ENCODE assay signal across 16 mouse cellular contexts in the genomic region with DNA sequence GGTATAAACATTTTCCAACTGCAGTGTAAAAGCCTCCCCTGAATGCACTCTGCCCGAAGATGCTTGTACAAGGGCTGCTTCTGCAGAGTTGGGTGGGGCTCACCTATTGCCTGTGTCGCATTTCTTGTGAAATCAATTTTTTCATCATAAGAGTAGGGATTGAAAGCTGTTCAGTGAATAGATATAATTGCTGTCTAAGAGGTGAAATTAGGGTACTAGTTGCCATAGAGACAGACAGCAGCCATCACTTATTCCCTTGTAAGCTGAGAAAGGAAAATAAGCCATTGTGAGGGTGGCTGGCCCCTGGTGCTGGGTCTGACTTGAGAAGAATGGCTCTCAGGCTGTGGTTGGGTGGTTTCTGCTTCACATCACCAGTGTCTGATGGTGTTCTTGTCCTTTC.
DNase-seq lines count a peak whose midpoint lies in the region; ATAC-seq lines count a peak whose summit lies in the region.
"Had no signal": no experiment of that assay in that cellular context is flagged by ENCODE, and none has a peak within 500 bp of the region (broad histone marks: within the 10 kb centered on the region; RNA-seq: fewer than 3 reads in every experiment).

No protein-coding gene starts in this region.

- 0 out of 2 replicates have a peak overlapping the region, but pooled peaks have one; percentile 16 for H3K4me2 ChIP-seq in forebrain, embryonic 14.5 days (ENCODE audit: low read length)
- no peak overlapping the region for H3K4me2 ChIP-seq in neural tube, embryonic 13.5 days
- H3K4me2 ChIP-seq: heart, embryonic 13.5 days; limb, embryonic 15.5 days had no signal

- peak overlapping the region; percentile 4; the same call in 1 of the 2 replicates for H3K9ac ChIP-seq in forebrain, embryonic 14.5 days (ENCODE audit: low read length)
- no peak overlapping the region for H3K9ac ChIP-seq in neural tube, embryonic 13.5 days
- H3K9ac ChIP-seq: heart, embryonic 13.5 days; limb, embryonic 15.5 days had no signal

- ATAC-seq in forebrain, embryonic 14.5 days, result peak; percentile 78
- ATAC-seq in neural tube, embryonic 13.5 days (ENCODE audit: low read depth), result peak; percentile 70; the same call in 1 of the 2 replicates
- ATAC-seq: inflammation-experienced regulatory T-cells, adult 6 months had no signal

- H3K9me3 ChIP-seq in forebrain, embryonic 14.5 days (replicated peaks; ENCODE audit: control insufficient read depth, low read length), result no peaks in the 10 kb centered on the region
- no peaks in the 10 kb centered on the region for H3K9me3 ChIP-seq in neural tube, embryonic 13.5 days
- H3K9me3 ChIP-seq: heart, embryonic 13.5 days; limb, embryonic 15.5 days had no signal

- H3K4me3 ChIP-seq in forebrain, embryonic 14.5 days (ENCODE audit: low read depth, low read length), result no peak overlapping the region
- no peak overlapping the region for H3K4me3 ChIP-seq in neural tube, embryonic 13.5 days
- H3K4me3 ChIP-seq: heart, embryonic 13.5 days; limb, embryonic 15.5 days; myocyte had no signal

- no peaks in the 10 kb centered on the region for H3K27me3 ChIP-seq in forebrain, embryonic 14.5 days (replicated peaks; ENCODE audit: control insufficient read depth, insufficient read depth, low read length)
- no peaks in the 10 kb centered on the region for H3K27me3 ChIP-seq in neural tube, embryonic 13.5 days
- H3K27me3 ChIP-seq: heart, embryonic 13.5 days; limb, embryonic 15.5 days had no signal

- no peaks in the 10 kb centered on the region for H3K36me3 ChIP-seq in forebrain, embryonic 14.5 days (ENCODE audit: control insufficient read depth, insufficient read depth, low read length)
- no peaks in the 10 kb centered on the region for H3K36me3 ChIP-seq in neural tube, embryonic 13.5 days
- H3K36me3 ChIP-seq: heart, embryonic 13.5 days; limb, embryonic 15.5 days had no signal

- peak overlapping the region; percentile 67 for H3K27ac ChIP-seq in forebrain, embryonic 14.5 days (ENCODE audit: low read depth, low read length)
- H3K27ac ChIP-seq in neural tube, embryonic 13.5 days (replicated peaks), result no peak overlapping the region; the same call in 1 of the 2 replicates
- H3K27ac ChIP-seq: heart, embryonic 13.5 days; limb, embryonic 15.5 days had no signal

- 4% methylated on average over 2 of the region's 2 CpGs for WGBS in forebrain, embryonic 14.5 days
- WGBS in neural tube, embryonic 13.5 days, result 20% methylated on average over 2 of the region's 2 CpGs

- peak; percentile 14 for DNase-seq in embryo, embryonic 9.5 days (ENCODE audit: extremely low spot score)
- peak; percentile 65 for DNase-seq in forebrain, embryonic 14.5 days (ENCODE audit: low spot score)
- peak; percentile 45 for DNase-seq in mesoderm, embryonic 11.5 days (ENCODE audit: low read depth, low spot score)
- no peak for DNase-seq in T-cell, adult 2 months (ENCODE audit: low spot score)
- no peak for DNase-seq in thymus, postnatal 36 days
- DNase-seq in gastrocnemius, adult 8-10 months (ENCODE audit: low spot score in 2 of 2), result no peak
- no peak for DNase-seq in layer of hippocampus, postnatal 10 days (ENCODE audit: low spot score in 2 of 2)
- DNase-seq: adrenal gland, postnatal 36 days; cerebellum, adult 2 months; gastrocnemius, postnatal 25 days; lung, postnatal 10 days had no signal

- H3K4me1 ChIP-seq in forebrain, embryonic 14.5 days (ENCODE audit: control insufficient read depth, insufficient read depth, low read length), result peaks cover 19% of the 10 kb centered on the region
- H3K4me1 ChIP-seq in neural tube, embryonic 13.5 days (replicated peaks), result peaks cover 28% of the 10 kb centered on the region
- H3K4me1 ChIP-seq: heart, embryonic 13.5 days; limb, embryonic 15.5 days had no signal

Comparison
In these comparisons a context has a peak if more than half of its experiments do, and no peak if none do; other contexts are left out.
1. DNase-seq: peak in embryo, embryonic 9.5 days (single experiment), forebrain, embryonic 14.5 days (single experiment) and mesoderm, embryonic 11.5 days (single experiment); none in T-cell, adult 2 months (single experiment), thymus, postnatal 36 days (0 of 2), gastrocnemius, adult 8-10 months (0 of 2) and layer of hippocampus, postnatal 10 days (0 of 2).